Mouse (Mus musculus): ENCODE measurements around the gene Aqp6. TPM values are rescaled to one million over a fixed set of nuclear protein-coding genes. Genes with fewer than 3 reads are reported as not detected.
A peak's percentile ranks its signal among the peaks of the same experiment; 100 is the strongest.

Gene Aqp6
- total RNA-seq, 1 experiment from 2014 or later: not detected

DNA sequence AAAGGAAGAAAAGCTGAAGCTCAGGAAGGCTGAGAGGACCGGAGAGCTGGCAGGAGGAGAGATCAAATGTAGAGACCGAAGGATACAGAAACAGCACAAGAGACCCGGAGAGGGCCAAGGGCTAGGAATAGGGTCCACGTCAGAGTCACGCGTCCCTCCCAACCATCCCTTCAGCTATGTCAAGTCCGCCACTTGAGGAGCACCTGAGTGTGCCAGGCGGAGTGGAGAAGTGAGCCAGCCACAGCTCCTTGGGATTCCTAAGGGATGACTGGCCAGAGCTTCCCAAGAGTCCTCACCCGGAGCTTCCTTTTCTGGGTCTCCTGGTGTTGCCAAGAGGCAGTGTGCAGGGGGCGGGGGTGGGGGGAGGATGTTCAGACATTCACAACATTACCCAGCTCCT is 6.2 kb upstream of the Aqp6 start:
- ATAC-seq (replicated peaks in 1 of 2; ENCODE audit: insufficient read depth in 1 of 2, low FRiP score in 2 of 2, low TSS enrichment in 1 of 2, low read depth in 1 of 2, poor library complexity in 2 of 2, severe bottlenecking in 2 of 2): no peak

GRCm38 (mm10) chr15:99596056-99596687 is 5.0 kb upstream of the Aqp6 start:
- ATAC-seq (replicated peaks in 1 of 2; ENCODE audit: insufficient read depth in 1 of 2, low FRiP score in 2 of 2, low TSS enrichment in 1 of 2, low read depth in 1 of 2, poor library complexity in 2 of 2, severe bottlenecking in 2 of 2): peak; percentile 80 to 82

DNA sequence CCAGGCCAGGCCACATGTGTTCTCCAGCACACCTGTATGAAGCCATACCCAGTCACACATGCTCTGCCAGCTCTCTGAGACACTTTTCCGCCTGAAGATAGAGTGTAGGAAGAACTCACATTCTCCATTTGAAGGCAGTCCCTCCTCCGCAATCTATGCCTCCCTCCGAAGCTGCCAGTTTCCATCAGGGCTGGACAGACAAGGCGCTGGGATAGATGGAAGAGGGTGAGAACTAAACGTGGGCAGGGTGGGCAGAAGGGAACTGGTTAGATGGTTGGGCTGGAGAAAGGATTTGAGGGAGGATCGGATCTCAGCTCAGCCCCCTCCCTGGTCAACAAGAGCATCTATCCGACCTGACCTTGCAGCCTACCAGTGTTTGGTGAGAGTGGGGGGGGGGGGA is 4.4 kb upstream of the Aqp6 start:
- no peak for ATAC-seq (replicated peaks in 1 of 2; ENCODE audit: insufficient read depth in 1 of 2, low FRiP score in 2 of 2, low TSS enrichment in 1 of 2, low read depth in 1 of 2, poor library complexity in 2 of 2, severe bottlenecking in 2 of 2)

- no peak for ATAC-seq (replicated peaks in 1 of 2; ENCODE audit: insufficient read depth in 1 of 2, low FRiP score in 2 of 2, low TSS enrichment in 1 of 2, low read depth in 1 of 2, poor library complexity in 2 of 2, severe bottlenecking in 2 of 2)
These were observed 3.6 kb upstream of the Aqp6 start for GRCm38 (mm10) chr15:99597596-99597995.

- no peak for ATAC-seq (replicated peaks in 1 of 2; ENCODE audit: insufficient read depth in 1 of 2, low FRiP score in 2 of 2, low TSS enrichment in 1 of 2, low read depth in 1 of 2, poor library complexity in 2 of 2, severe bottlenecking in 2 of 2)
These were observed 1.7 kb upstream of the Aqp6 start for GRCm38 (mm10) chr15:99599245-99600070.

DNA sequence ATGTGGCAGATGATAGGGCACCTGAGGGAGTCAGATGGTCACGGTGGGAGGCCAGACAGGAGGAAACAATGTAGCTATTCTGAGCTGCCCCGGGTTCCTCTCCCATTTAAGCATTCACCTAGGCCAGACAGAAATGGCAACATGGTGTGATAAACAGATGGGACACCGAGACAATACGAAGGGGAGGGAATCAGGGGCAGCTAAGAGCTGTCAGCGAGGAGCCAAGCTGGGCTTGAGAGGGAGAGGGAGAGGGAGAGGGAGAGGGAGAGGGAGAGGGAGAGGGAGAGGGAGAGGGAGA is 572 bp downstream of the Aqp6 start:
- ATAC-seq (replicated peaks in 1 of 2; ENCODE audit: insufficient read depth in 1 of 2, low FRiP score in 2 of 2, low TSS enrichment in 1 of 2, low read depth in 1 of 2, poor library complexity in 2 of 2, severe bottlenecking in 2 of 2): no peak

DNA sequence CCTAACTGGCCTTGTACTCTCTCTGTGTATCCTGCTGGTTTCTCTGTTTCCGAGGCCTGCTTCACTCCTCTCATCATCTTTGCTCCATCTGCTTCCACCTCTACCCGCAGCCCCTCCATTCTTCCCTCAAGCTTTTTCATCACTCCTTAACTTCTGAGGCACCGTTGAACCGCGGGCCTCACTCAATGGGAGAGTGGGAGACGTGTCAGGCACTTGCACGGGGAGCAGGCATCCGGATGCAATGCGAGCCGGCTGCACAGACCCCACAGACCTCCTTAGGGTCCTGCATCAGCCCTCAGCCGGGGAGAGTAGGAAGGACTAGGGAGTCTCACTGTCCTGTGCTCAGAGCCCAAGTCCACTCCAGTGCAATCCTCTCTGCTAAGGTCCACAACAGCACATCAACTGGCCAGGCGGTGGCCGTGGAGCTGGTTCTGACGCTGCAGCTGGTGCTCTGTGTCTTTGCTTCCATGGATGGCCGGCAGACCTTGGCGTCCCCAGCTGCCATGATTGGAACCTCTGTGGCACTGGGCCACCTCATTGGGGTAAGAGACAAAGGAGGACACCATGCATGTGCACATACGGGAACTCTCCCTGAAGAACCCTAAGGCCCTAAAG is 1.1 kb downstream of the Aqp6 start:
- ATAC-seq (replicated peaks in 1 of 2; ENCODE audit: insufficient read depth in 1 of 2, low FRiP score in 2 of 2, low TSS enrichment in 1 of 2, low read depth in 1 of 2, poor library complexity in 2 of 2, severe bottlenecking in 2 of 2): no peak

DNA sequence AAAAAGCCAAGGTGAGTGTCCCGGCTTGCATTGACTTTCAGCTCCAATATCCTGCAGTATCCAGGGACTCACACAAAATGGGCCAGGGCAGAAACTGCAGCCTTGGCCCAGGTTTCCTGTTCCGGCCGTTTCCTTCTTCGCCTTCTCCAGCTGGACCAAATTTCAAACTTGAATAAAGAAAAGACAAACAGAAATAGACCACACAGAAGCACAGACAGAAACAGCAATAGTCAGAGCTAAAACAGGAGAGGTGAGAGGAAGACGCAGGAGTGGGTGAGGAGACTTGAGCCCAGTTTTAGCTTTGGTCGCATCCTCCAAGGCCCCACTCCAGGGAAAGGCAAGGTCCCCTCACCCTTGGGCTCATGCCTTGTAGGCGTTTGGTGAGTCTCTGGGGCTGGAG is 2.0 kb downstream of the Aqp6 start:
- no peak for ATAC-seq (replicated peaks in 1 of 2; ENCODE audit: insufficient read depth in 1 of 2, low FRiP score in 2 of 2, low TSS enrichment in 1 of 2, low read depth in 1 of 2, poor library complexity in 2 of 2, severe bottlenecking in 2 of 2)

- no peak for ATAC-seq (replicated peaks in 1 of 2; ENCODE audit: insufficient read depth in 1 of 2, low FRiP score in 2 of 2, low TSS enrichment in 1 of 2, low read depth in 1 of 2, poor library complexity in 2 of 2, severe bottlenecking in 2 of 2)
These were observed 4.4 kb downstream of the Aqp6 start for GRCm38 (mm10) chr15:99605595-99605994.

DNA sequence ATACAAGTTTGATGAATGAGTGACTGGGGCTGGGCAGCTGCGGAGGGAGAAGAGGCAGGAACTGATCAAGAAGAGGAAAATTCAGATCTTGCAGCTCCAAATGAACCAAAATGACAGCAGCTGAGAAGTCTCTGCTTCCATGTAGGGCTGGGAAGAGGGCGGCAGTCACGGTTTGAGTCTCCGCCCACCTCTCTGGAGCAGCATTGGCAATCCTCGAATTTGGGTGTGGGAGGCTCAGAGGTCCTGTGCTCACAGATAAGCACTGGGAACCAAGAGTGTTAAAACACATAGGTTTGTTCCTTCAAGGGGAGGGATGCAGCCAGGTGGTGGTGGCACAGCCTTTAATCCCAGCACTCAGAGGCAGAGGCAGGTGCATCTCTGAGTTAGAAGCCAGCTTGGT is 5.3 kb downstream of the Aqp6 start:
- no peak for ATAC-seq (replicated peaks in 1 of 2; ENCODE audit: insufficient read depth in 1 of 2, low FRiP score in 2 of 2, low TSS enrichment in 1 of 2, low read depth in 1 of 2, poor library complexity in 2 of 2, severe bottlenecking in 2 of 2)

DNA sequence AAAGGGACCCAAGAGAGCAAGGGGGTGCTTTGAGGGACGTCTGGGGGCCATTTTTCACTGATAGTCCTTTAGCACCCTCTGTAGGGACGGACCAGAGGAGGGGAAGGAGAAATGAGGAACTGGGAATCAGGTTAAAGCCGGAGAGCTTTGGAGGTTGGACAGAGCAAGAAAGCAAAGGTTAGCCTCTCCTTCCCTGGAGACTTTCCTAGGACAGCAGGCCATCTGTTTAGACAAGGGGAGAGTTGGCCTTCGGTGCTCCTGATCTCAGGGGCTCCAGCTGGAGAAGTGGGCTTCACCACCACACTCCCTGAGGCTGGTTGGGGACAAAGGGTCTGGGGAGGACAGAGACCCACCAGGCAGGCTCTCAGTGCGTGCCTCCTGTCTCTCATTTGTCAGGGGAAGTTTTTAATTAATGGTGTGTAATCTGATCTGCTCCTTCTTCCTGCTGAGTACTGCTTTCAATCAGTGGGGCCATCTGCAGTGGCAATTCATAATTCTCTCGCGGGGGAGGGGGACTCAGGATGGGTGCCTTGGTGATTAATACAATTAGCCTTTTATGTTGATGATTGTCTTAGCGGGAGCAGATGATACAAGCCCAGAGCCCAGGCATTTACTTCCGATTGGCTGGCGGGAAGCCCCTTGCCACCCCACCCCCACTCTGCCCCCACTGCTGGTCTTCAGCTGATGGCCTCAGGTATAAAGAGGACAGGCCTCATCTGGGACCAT is 6.4 kb downstream of the Aqp6 start:
- ATAC-seq (replicated peaks in 1 of 2; ENCODE audit: insufficient read depth in 1 of 2, low FRiP score in 2 of 2, low TSS enrichment in 1 of 2, low read depth in 1 of 2, poor library complexity in 2 of 2, severe bottlenecking in 2 of 2): no peak

GRCm38 (mm10) chr15:99608382-99609125 is 7.4 kb downstream of the Aqp6 start:
- ATAC-seq (replicated peaks in 1 of 2; ENCODE audit: insufficient read depth in 1 of 2, low FRiP score in 2 of 2, low TSS enrichment in 1 of 2, low read depth in 1 of 2, poor library complexity in 2 of 2, severe bottlenecking in 2 of 2): no peak

DNA sequence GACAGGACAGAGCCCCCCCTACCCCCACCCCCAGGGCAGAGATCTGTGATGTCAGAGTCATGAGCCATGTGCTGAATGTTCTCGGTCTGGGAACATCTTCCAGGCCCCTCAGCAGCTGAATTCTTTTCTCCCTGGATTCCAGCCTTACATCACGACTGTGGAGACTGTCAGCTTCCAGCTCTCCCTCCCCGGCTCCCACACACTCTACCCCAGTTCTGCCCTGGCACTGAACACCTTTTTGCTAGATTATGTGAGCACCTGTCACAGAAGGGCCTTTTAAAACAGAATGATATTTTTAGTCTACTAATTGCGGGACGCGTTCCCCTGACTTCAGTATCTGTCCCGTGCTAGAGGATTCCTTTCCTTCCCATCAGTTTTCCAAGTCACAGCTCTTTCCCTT is 10.4 kb downstream of the Aqp6 start:
- ATAC-seq (replicated peaks in 1 of 2; ENCODE audit: insufficient read depth in 1 of 2, low FRiP score in 2 of 2, low TSS enrichment in 1 of 2, low read depth in 1 of 2, poor library complexity in 2 of 2, severe bottlenecking in 2 of 2): no peak

DNA sequence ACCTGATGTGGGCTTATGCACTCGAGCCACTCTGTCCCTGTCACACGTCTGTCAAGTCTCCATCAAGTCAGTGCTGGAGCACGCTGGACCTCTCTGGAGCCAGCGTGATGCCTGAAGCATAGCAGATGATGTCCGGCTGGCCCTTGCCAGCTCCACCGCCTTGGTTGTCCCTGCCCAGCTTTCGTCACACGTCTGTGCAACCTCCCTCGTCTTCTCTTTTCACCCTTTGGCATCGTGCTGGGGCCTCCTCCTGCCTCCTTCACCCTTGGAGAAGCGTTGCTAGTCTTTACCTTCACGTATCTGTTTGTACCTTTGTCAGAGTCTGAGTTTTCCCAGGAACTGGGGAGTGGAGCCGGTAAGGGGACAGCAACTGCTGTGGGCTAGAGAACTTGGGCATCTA is 13.1 kb downstream of the Aqp6 start:
- no peak for ATAC-seq (replicated peaks in 1 of 2; ENCODE audit: insufficient read depth in 1 of 2, low FRiP score in 2 of 2, low TSS enrichment in 1 of 2, low read depth in 1 of 2, poor library complexity in 2 of 2, severe bottlenecking in 2 of 2)

DNA sequence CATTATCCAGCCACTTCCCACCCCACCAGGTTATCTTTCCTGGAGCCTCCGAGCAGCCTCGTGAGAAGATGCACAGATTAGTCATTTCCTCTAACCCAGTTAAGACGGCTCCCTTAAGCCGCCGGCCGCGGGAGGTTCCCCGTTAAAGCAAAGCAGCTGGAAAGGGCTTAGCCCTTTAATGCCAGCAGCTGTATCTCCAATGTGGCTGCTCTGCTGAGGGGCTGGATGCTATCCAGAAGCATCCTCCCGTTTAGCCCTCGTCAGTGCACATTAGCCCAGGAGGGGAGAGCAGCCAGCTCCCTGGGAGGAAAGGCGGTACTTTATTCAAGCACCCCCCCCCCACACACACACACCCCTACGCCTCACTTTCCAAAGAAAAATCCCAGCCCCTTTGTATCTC is 13.6 kb downstream of the Aqp6 start:
- no peak for ATAC-seq (replicated peaks in 1 of 2; ENCODE audit: insufficient read depth in 1 of 2, low FRiP score in 2 of 2, low TSS enrichment in 1 of 2, low read depth in 1 of 2, poor library complexity in 2 of 2, severe bottlenecking in 2 of 2)

GRCm38 (mm10) chr15:99615246-99615645 is 14.0 kb downstream of the Aqp6 start:
- ATAC-seq (replicated peaks in 1 of 2; ENCODE audit: insufficient read depth in 1 of 2, low FRiP score in 2 of 2, low TSS enrichment in 1 of 2, low read depth in 1 of 2, poor library complexity in 2 of 2, severe bottlenecking in 2 of 2): no peak

DNA sequence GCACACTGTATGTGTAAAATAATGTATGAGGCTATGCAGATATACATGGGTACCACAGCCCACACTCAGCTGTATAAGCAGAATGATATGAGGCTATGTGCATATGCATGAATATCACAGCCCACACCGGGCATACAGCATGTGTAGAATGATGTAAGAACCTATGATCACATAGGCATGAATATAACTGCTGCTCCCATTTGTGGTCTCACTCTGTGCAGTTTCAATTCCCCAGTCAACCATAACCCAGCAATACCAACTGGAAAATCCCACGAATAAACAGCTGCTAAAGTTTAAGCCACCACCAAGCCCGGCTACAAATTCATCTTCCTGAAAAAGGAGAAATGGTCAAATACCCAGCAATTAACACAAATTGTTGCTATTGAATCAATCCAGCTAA is 17.4 kb downstream of the Aqp6 start:
- ATAC-seq (replicated peaks in 1 of 2; ENCODE audit: insufficient read depth in 1 of 2, low FRiP score in 2 of 2, low TSS enrichment in 1 of 2, low read depth in 1 of 2, poor library complexity in 2 of 2, severe bottlenecking in 2 of 2): no peak

DNA sequence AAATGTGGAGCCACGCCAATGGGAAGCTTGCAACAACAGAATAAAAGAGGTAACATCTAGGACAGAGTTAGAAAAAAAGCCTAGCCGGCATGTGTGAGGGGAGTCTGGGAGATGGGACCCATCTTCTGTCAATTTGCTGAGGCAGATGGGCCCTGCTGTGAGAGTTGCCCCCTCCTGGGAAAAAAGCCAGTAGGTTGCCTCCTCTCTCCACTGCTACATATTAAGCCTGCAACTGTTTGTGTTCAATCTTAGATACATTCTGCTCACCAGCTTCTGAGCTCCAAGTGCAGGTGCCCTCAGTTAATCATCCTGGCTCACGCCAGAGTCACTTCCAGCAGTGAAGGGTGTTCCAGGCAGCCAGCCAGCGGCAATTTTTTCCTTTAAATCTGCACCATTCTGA is 18.6 kb downstream of the Aqp6 start:
- no peak for ATAC-seq (replicated peaks in 1 of 2; ENCODE audit: insufficient read depth in 1 of 2, low FRiP score in 2 of 2, low TSS enrichment in 1 of 2, low read depth in 1 of 2, poor library complexity in 2 of 2, severe bottlenecking in 2 of 2)

Data from hematopoietic stem cell, adult 5-6 weeks (primary cell).